Mouse (Mus musculus) liver, adult 2 months (tissue): ENCODE measurements around the gene Larp6.

Source experiments
- CTCF ChIP-seq: fragments of 200-500 bp; IDR thresholded peaks from 2 replicates; pipeline ENCODE4 v1.5.1; 2011; ENCODE audit warnings: low read depth, low read length, control low read depth
- POLR2A ChIP-seq: fragments of 200-500 bp; IDR thresholded peaks from 2 replicates; pipeline ENCODE4 v1.6.1; 2011; ENCODE audit warnings: low read length, control low read depth; ENCODE audit not compliant: insufficient read depth; ENCODE audit errors: extremely low read depth

GRCm38 (mm10) chr9:60668886-60669285 is 43.9 kb upstream of the Larp6 start:
- TF ChIP-seq CTCF (no peak), POLR2A (no peak)
